7 mouse cellular contexts compared by ENCODE assay signal in the genomic region with DNA sequence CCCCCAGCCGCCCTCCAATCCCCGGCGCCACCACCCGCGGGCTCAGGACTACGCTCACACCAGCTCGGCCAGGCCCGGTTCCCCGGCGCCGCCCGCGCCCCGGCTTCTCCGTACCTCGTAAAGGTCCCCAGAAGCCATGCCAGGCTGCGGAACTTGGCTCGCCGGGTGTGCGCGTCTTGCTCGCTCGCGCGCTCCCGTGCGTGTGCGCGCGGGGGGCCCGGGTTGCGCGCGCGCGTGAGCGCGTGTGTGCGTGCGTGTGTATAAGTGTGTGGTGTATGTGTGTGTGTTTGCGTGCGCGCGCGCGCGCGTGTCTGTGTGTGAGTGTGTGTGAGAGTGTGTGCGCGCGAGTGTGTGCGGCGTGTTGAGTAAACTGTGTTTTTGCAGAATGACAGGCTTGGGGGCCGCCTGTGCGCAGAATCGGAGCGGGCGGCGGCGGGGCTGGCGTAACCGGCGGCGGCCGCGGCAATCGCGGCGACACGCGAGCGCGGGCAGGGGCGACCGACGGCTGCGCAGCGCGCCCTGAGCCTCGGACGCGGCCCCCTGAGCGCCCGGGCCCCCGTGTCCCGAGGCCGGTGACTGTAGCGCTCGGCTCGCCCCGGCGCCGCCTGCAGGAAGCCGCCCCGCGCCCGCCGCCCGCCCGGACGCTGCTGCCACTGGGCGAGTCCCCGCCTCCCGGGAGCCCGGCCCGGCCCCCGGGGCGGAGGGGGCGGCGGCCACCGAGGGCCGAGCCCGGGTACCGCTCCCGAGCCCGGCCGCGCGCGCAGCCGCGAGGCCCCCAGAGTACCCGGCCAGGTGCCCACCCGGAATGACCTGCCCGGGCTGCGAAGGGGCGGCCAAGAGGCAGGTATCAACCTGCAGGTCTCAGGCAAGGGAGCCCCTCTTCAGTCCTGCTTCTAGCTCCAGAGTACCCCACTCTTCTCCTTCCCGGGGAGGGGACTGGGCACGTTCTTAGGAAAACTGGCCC. TPM values are rescaled to one million over a fixed set of nuclear protein-coding genes. Genes with fewer than 3 reads are reported as not detected.
A peak's percentile ranks its signal among the peaks of the same experiment; 100 is the strongest.
DNase-seq lines count a peak whose midpoint lies in the region; ATAC-seq and TF ChIP-seq lines count a peak whose summit lies in the region.

A gene (minus strand): TSS at position 308 of the 964 bp plus-strand sequence.

- peak; percentile 88 to 93 for DNase-seq in adrenal gland, postnatal 36 days
- peak; percentile 70 for DNase-seq in embryonic facial prominence, embryonic 11.5 days (ENCODE audit: low spot score)
- peak; percentile 89 to 90 for DNase-seq in heart, adult 2 months
- peak; percentile 85 for DNase-seq in kidney, adult 2 months
- peak; percentile 82 for DNase-seq in limb, embryonic 11.5 days (ENCODE audit: low spot score)

- no peak for TF ChIP-seq EP300 in heart, adult 2 months (IDR thresholded peaks at IDR 0.05; ENCODE audit: insufficient read depth, low read depth, low read length)

- ATAC-seq in embryonic facial prominence, embryonic 11.5 days (replicated peaks; ENCODE audit: insufficient number of reproducible peaks, low FRiP score, low TSS enrichment, low read depth): peak; percentile 85
- ATAC-seq in limb, embryonic 11.5 days (ENCODE audit: insufficient number of reproducible peaks, low FRiP score, low TSS enrichment, low read depth): peak; percentile 86
- ATAC-seq in midbrain, embryonic 13.5 days: peak; percentile 92

- WGBS in embryonic facial prominence, embryonic 11.5 days: under 1% methylated on average over 81 of the region's 129 CpGs
- under 1% methylated on average over 84 of the region's 129 CpGs for WGBS in heart, adult 2 months
- under 1% methylated on average over 129 of the region's 129 CpGs for WGBS in kidney, adult 2 months
- WGBS in limb, embryonic 11.5 days: under 1% methylated on average over 104 of the region's 129 CpGs
- under 1% methylated on average over 104 of the region's 129 CpGs for WGBS in midbrain, embryonic 13.5 days
- under 1% methylated on average over 124 of the region's 129 CpGs for WGBS in small intestine, adult 2 months

- H3K79me2 ChIP-seq in heart, adult 2 months (replicated peaks; ENCODE audit: control insufficient read depth, insufficient read depth, low read length): no peaks in the 10 kb centered on the region

- TF ChIP-seq CTCF in heart, adult 2 months (IDR thresholded peaks at IDR 0.05): peak; percentile 20; the same call in 1 of the 2 replicates
- no peak for TF ChIP-seq CTCF in kidney, adult 2 months (conservative IDR thresholded peaks at IDR 0.05; ENCODE audit: insufficient read depth, insufficient read length, low read depth, low read length)
- TF ChIP-seq CTCF in small intestine, adult 2 months (IDR thresholded peaks at IDR 0.05; ENCODE audit: extremely low read depth, insufficient read length, insufficient replicate concordance, low read depth, low read length): no peak

- peak within 1 kb of the TSS; percentile 90 for H3K4me2 ChIP-seq in embryonic facial prominence, embryonic 11.5 days (ENCODE audit: low read depth, low read length)
- peak within 1 kb of the TSS; percentile 76 for H3K4me2 ChIP-seq in limb, embryonic 11.5 days (ENCODE audit: low read depth, severe bottlenecking)
- H3K4me2 ChIP-seq in midbrain, embryonic 13.5 days (replicated peaks): peak within 1 kb of the TSS; percentile 77

- peak within 1 kb of the TSS; percentile 75 for H3K27ac ChIP-seq in embryonic facial prominence, embryonic 11.5 days (replicated peaks; ENCODE audit: low read depth, low read length)
- H3K27ac ChIP-seq in heart, adult 2 months: peak within 1 kb of the TSS; percentile 80
- H3K27ac ChIP-seq in kidney, adult 2 months (ENCODE audit: insufficient read depth, low read depth, low read length): peak within 1 kb of the TSS; percentile 29
- H3K27ac ChIP-seq in limb, embryonic 11.5 days (replicated peaks; ENCODE audit: low read depth, low read length): peak within 1 kb of the TSS; percentile 60; the same call in 1 of the 2 replicates
- H3K27ac ChIP-seq in midbrain, embryonic 13.5 days: peak within 1 kb of the TSS; percentile 88
- peak within 1 kb of the TSS; percentile 21 for H3K27ac ChIP-seq in small intestine, adult 2 months (ENCODE audit: insufficient read depth, low read depth, low read length)

- H3K9ac ChIP-seq in embryonic facial prominence, embryonic 11.5 days (replicated peaks; ENCODE audit: low read length): peak within 1 kb of the TSS; percentile 84
- peak within 1 kb of the TSS; percentile 86 for H3K9ac ChIP-seq in heart, adult 2 months (ENCODE audit: low read depth, low read length)
- peak within 1 kb of the TSS; percentile 61 for H3K9ac ChIP-seq in limb, embryonic 11.5 days (ENCODE audit: low read length)
- peak within 1 kb of the TSS; percentile 81 for H3K9ac ChIP-seq in midbrain, embryonic 13.5 days (replicated peaks)

- intact Hi-C loops in heart, adult 2 months (cut with DNase I): no loop called here

- H3K27me3 ChIP-seq in embryonic facial prominence, embryonic 11.5 days (ENCODE audit: control insufficient read depth, insufficient read depth, low read length): no peaks in the 10 kb centered on the region
- H3K27me3 ChIP-seq in heart, adult 2 months (ENCODE audit: control insufficient read depth, insufficient read depth, low read length): no peaks in the 10 kb centered on the region
- H3K27me3 ChIP-seq in kidney, adult 2 months (replicated peaks; ENCODE audit: control insufficient read depth, insufficient read depth, low read length): no peaks in the 10 kb centered on the region
- H3K27me3 ChIP-seq in limb, embryonic 11.5 days (ENCODE audit: control insufficient read depth, insufficient read depth, low read length): 0 out of 2 replicates have a peak, but pooled peaks cover 2% of the 10 kb centered on the region
- H3K27me3 ChIP-seq in midbrain, embryonic 13.5 days: peaks cover 21% of the 10 kb centered on the region
- H3K27me3 ChIP-seq in small intestine, adult 2 months (ENCODE audit: control insufficient read depth, insufficient read depth, low read length): 0 out of 2 replicates have a peak, but pooled peaks cover 3% of the 10 kb centered on the region

- no peaks in the 10 kb centered on the region for H3K4me1 ChIP-seq in embryonic facial prominence, embryonic 11.5 days (ENCODE audit: control insufficient read depth, insufficient read depth, low read length)
- H3K4me1 ChIP-seq in heart, adult 2 months (ENCODE audit: control insufficient read depth, insufficient read depth, low read length): no peaks in the 10 kb centered on the region
- H3K4me1 ChIP-seq in kidney, adult 2 months (ENCODE audit: control insufficient read depth, insufficient read depth, low read length): no peaks in the 10 kb centered on the region
- H3K4me1 ChIP-seq in limb, embryonic 11.5 days (ENCODE audit: control insufficient read depth, insufficient read depth, low read length): 0 out of 2 replicates have a peak, but pooled peaks cover 2% of the 10 kb centered on the region
- H3K4me1 ChIP-seq in midbrain, embryonic 13.5 days (replicated peaks): peaks cover 11% of the 10 kb centered on the region
- H3K4me1 ChIP-seq in small intestine, adult 2 months (ENCODE audit: control insufficient read depth, insufficient read depth, insufficient read length, low read length): no peaks in the 10 kb centered on the region; the same call in 1 of the 2 replicates

- H3K4me3 ChIP-seq in embryonic facial prominence, embryonic 11.5 days (ENCODE audit: low read depth, low read length): peak within 1 kb of the TSS; percentile 81
- H3K4me3 ChIP-seq in heart, adult 2 months: peak within 1 kb of the TSS; percentile 85
- H3K4me3 ChIP-seq in kidney, adult 2 months (ENCODE audit: insufficient read depth, low read depth, low read length): peak within 1 kb of the TSS; percentile 64
- H3K4me3 ChIP-seq in limb, embryonic 11.5 days (ENCODE audit: low read depth, low read length): peak within 1 kb of the TSS; percentile 80
- peak within 1 kb of the TSS; percentile 81 for H3K4me3 ChIP-seq in midbrain, embryonic 13.5 days (replicated peaks)
- H3K4me3 ChIP-seq in small intestine, adult 2 months (ENCODE audit: low read depth, low read length): peak within 1 kb of the TSS; percentile 75

- no peaks in the 10 kb centered on the region for H3K36me3 ChIP-seq in embryonic facial prominence, embryonic 11.5 days (replicated peaks; ENCODE audit: control insufficient read depth, insufficient read depth, low read depth, low read length)
- H3K36me3 ChIP-seq in heart, adult 2 months (ENCODE audit: control insufficient read depth, insufficient read depth, low read length): no peaks in the 10 kb centered on the region
- H3K36me3 ChIP-seq in kidney, adult 2 months (ENCODE audit: control insufficient read depth, insufficient read depth, low read length): no peaks in the 10 kb centered on the region
- H3K36me3 ChIP-seq in limb, embryonic 11.5 days (ENCODE audit: control insufficient read depth, insufficient read depth, low read length): no peaks in the 10 kb centered on the region
- H3K36me3 ChIP-seq in midbrain, embryonic 13.5 days: peaks cover 5% of the 10 kb centered on the region; the same call in 1 of the 2 replicates
- no peaks in the 10 kb centered on the region for H3K36me3 ChIP-seq in small intestine, adult 2 months (ENCODE audit: control insufficient read depth, insufficient read depth, low read length)

- H3K9me3 ChIP-seq in embryonic facial prominence, embryonic 11.5 days (replicated peaks; ENCODE audit: control insufficient read depth, low read length): no peaks in the 10 kb centered on the region
- 0 out of 2 replicates have a peak, but pooled peaks cover 4% of the 10 kb centered on the region for H3K9me3 ChIP-seq in limb, embryonic 11.5 days (ENCODE audit: control insufficient read depth, low read length)
- no peaks in the 10 kb centered on the region for H3K9me3 ChIP-seq in midbrain, embryonic 13.5 days

- no peak for TF ChIP-seq POLR2A in heart, adult 2 months (IDR thresholded peaks at IDR 0.05; ENCODE audit: insufficient read depth, low read depth, low read length)
- TF ChIP-seq POLR2A in kidney, adult 2 months (IDR thresholded peaks at IDR 0.05; ENCODE audit: low read depth, low read length): no peak
- no peak for TF ChIP-seq POLR2A in small intestine, adult 2 months (IDR thresholded peaks at IDR 0.05; ENCODE audit: low read depth, low read length)

RNA-seq across cellular contexts. Expression of the gene that starts here (rescaled TPM):
- total RNA-seq in adrenal gland, postnatal 36 days (2021): 10 to 100 TPM in 1 of 2 experiments, 1 to 10 TPM in 1; 7.3 to 10.3 TPM
- 5.9 and 7.1 TPM in 2 replicates for polyA plus RNA-seq in embryonic facial prominence, embryonic 11.5 days (2014; fragmentation: Nextera tagmentation; extraction: Ambion mirVana)
- 1 to 10 TPM; 3.3 to 3.9 TPM for total RNA-seq in heart, adult 2 months (2021)
- 1.5 and 2.1 TPM in 2 replicates for polyA plus RNA-seq in heart, adult 2 months (2012; rRNA removed)
- 2.0 and 2.4 TPM in 2 replicates for polyA plus RNA-seq in kidney, adult 2 months (2012; rRNA removed)
- polyA plus RNA-seq in limb, embryonic 11.5 days (2014; fragmentation: Nextera tagmentation; extraction: Ambion mirVana): 6.3 and 6.4 TPM in 2 replicates
- 7.2 and 7.9 TPM in 2 replicates for polyA plus RNA-seq in midbrain, embryonic 13.5 days (2015; fragmentation: Nextera tagmentation; extraction: Ambion mirVana)
- polyA plus RNA-seq in small intestine, adult 2 months (2012; rRNA removed): 0.42 and 0.89 TPM in 2 replicates

Comparison
In these comparisons a context has a peak if more than half of its experiments do, and no peak if none do; other contexts are left out.
1. Peak in every context shown above with its lines: DNase-seq, ATAC-seq, H3K4me3 ChIP-seq and H3K27ac ChIP-seq.
2. H3K27ac ChIP-seq: peak in every context shown above with its lines; median percentile 88 in midbrain, embryonic 13.5 days; 80 in heart, adult 2 months; 75 in embryonic facial prominence, embryonic 11.5 days; 60 in limb, embryonic 11.5 days; 29 in kidney, adult 2 months; 21 in small intestine, adult 2 months.